Mouse (Mus musculus) cerebellum, adult 2 months (tissue): Measurements from ENCODE around the gene Csf2ra.

Experiments used
- CTCF ChIP-seq: fragments of 200-500 bp; IDR thresholded peaks from 2 replicates; pipeline ENCODE4 v1.5.1; 2011; ENCODE audit warnings: low read depth, mild to moderate bottlenecking, control low read depth, low read length, moderate library complexity, borderline replicate concordance; ENCODE audit not compliant: insufficient read depth
- POLR2A ChIP-seq: fragments of 200-500 bp; IDR thresholded peaks from 2 replicates; pipeline ENCODE4 v1.6.1; 2011; ENCODE audit warnings: low read length, control low read depth, borderline replicate concordance; ENCODE audit not compliant: insufficient read depth

DNA sequence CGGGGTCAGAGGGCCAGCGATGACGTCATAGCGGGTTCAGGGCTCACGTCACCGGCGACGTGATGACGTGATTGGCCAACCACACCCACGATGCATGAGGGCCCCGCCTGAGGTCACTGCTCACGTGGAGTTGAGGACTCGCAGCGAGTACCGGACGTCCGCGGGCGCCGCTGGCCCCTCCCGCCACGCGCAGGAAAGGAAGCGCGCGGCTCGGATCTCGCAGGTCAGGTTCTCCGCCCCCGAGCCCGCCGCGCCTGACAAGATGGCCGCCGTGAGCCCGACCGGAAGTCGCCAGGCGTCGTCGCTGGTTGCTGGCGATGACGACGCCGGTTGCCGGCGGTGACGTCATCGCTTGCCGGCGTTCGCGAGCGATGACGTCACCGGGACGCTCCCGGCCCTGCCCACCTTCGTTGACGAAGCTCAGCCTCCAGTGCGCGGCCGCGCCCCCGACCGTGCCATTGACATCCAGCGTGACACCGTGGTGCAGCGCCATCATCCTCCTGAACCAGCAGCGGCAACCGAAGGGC lies 1.8 kb downstream of the Csf2ra start:
- TF ChIP-seq POLR2A (no peak), CTCF (no peak)
